Mouse (Mus musculus) midbrain, embryonic 11.5 days (tissue): ENCODE measurements at regions not wholly inside any gene's neighbourhood (a gene's known extent, or its start where the extent isn't known, plus 50 kb on each side); places are given as distances from the start of the nearest gene placed in this dataset.

Experiments used
- ATAC-seq: fragments of 200-750 bp; cut with Nextera tagmentation; 2 replicates; pipeline ENCODE4 v1.8.0; 2017; ENCODE audit warnings: moderate TSS enrichment, moderate library complexity; ENCODE audit not compliant: low FRiP score
- DNase-seq: peaks from one replicate; pipeline ENCODE4 v3.0.0; 2015; ENCODE audit warnings: low spot score; ENCODE audit errors: missing footprints
- H3K27ac ChIP-seq: fragments of 300-500 bp; sonication (generic); 2 replicates; pipeline ENCODE4 v1.5.1; 2014; ENCODE audit warnings: low read depth, low read length
- H3K27me3 ChIP-seq: fragments of 300-500 bp; sonication (generic); 2 replicates; pipeline ENCODE4 v1.6.1; 2014; ENCODE audit warnings: mild to moderate bottlenecking, low read length, moderate library complexity, mixed read lengths; ENCODE audit not compliant: control insufficient read depth, insufficient read depth
- H3K36me3 ChIP-seq: fragments of 300-500 bp; sonication (generic); 2 replicates; pipeline ENCODE4 v1.6.1; 2014; ENCODE audit warnings: mild to moderate bottlenecking, low read length, moderate library complexity, mixed read lengths; ENCODE audit not compliant: control insufficient read depth, insufficient read depth
- H3K4me1 ChIP-seq: fragments of 300-500 bp; sonication (generic); 2 replicates; pipeline ENCODE4 v1.6.1; 2014; ENCODE audit warnings: low read length; ENCODE audit not compliant: control insufficient read depth, insufficient read depth
- H3K4me2 ChIP-seq: fragments of 300-500 bp; sonication (generic); 2 replicates; pipeline ENCODE4 v1.6.1; 2014; ENCODE audit warnings: mild to moderate bottlenecking, moderate library complexity
- H3K4me3 ChIP-seq: fragments of 300-500 bp; sonication (generic); 2 replicates; pipeline ENCODE4 v1.5.1; 2014; ENCODE audit warnings: low read depth, low read length
- H3K9ac ChIP-seq: fragments of 300-500 bp; sonication (generic); 2 replicates; pipeline ENCODE4 v1.6.1; 2014; ENCODE audit warnings: low read length
- H3K9me3 ChIP-seq: fragments of 300-500 bp; sonication (generic); 2 replicates; pipeline ENCODE4 v1.6.1; 2016; ENCODE audit warnings: low read length; ENCODE audit not compliant: control insufficient read depth
- WGBS: fragments of 180-500 bp; shearing (Covaris S2); extraction: QIAGEN DNeasy Blood & Tissue Kit; methylation state at CpG from one replicate; pipeline ENCODE4 v1.1.7; 2014; 5-methylcytosine and 5-hydroxymethylcytosine counted together

DNA sequence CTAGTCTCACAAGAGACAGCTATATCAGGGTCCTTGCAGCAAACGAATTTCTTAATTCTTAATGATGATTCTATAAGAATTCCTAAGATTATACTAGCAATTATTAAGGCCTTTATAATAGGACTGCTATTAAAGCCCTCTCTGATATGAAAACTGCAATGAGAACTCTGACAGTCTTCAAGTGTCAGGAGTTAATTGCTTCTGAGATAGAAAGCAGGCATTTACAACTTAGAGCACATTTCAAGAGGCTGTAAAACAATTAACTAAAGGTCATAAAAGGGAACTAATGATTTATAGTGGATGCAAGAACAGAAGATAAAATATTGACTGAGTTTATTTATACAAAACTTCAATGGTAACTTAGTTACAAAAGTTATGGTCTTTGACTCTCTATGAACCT lies 84.9 kb upstream of the Phlpp1 start:
- Histone ChIP-seq H3K36me3 (no peaks in the 10 kb centered on the region), H3K27me3 (no peaks in the 10 kb centered on the region), H3K27ac (no peak overlapping the region), H3K4me3 (no peak overlapping the region), H3K9me3 (no peaks in the 10 kb centered on the region), H3K4me2 (no peak overlapping the region), H3K9ac (no peak overlapping the region), H3K4me1 (no peaks in the 10 kb centered on the region)
- ATAC-seq (no peak), DNase-seq (no peak)
- WGBS: 55% methylated on average over 1 of the region's 1 CpGs

GRCm38 (mm10) chr1:106092909-106093557 lies 78.5 kb upstream of the Phlpp1 start:
- H3K27ac ChIP-seq: no peak overlapping the region
- H3K9me3 ChIP-seq: no peaks in the 10 kb centered on the region
- DNase-seq (no peak), ATAC-seq (no peak)
- no peak overlapping the region for H3K4me2 ChIP-seq
- H3K36me3 ChIP-seq: no peaks in the 10 kb centered on the region
- WGBS: 87% methylated on average over 3 of the region's 3 CpGs
- H3K4me1 ChIP-seq: peaks cover 5% of the 10 kb centered on the region
- H3K4me3 ChIP-seq: no peak overlapping the region
- no peaks in the 10 kb centered on the region for H3K27me3 ChIP-seq
- no peak overlapping the region for H3K9ac ChIP-seq

GRCm38 (mm10) chr1:106093813-106094212 lies 77.7 kb upstream of the Phlpp1 start:
- no peak overlapping the region for H3K9ac ChIP-seq
- ATAC-seq: no peak
- no peak for DNase-seq
- no peaks in the 10 kb centered on the region for H3K9me3 ChIP-seq
- H3K27ac ChIP-seq: no peak overlapping the region
- H3K4me2 ChIP-seq: no peak overlapping the region
- H3K4me1 ChIP-seq: peaks cover 5% of the 10 kb centered on the region
- no peaks in the 10 kb centered on the region for H3K27me3 ChIP-seq
- 86% methylated on average over 4 of the region's 4 CpGs for WGBS
- no peak overlapping the region for H3K4me3 ChIP-seq
- H3K36me3 ChIP-seq: no peaks in the 10 kb centered on the region

- H3K4me2 ChIP-seq: no peak overlapping the region
- no peak overlapping the region for H3K27ac ChIP-seq
- no peak for DNase-seq
Observed at GRCm38 (mm10) chr1:106096324-106096723, 75.2 kb upstream of the Phlpp1 start.

DNA sequence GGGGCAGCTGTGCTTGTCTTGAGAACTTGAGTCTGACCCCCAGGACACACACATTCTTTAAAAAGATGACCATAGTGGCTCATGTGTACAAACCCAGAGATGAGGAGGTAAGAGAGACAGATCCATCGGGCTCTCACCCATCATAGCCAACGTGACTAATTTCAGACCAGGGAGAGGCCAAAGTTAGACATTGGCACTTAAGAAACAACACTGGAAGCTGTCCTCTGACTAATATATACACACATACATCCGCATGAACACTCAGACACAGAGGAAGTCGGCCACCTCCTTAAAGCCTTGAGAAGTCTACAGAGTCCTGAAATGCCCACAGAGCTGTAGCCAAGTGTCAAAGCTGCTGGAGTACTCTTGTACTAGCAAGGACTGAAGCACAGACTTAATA lies 74.4 kb upstream of the Phlpp1 start:
- no peaks in the 10 kb centered on the region for H3K9me3 ChIP-seq
- ATAC-seq: no peak
- 88% methylated on average over 4 of the region's 4 CpGs for WGBS
- no peaks in the 10 kb centered on the region for H3K36me3 ChIP-seq
- H3K4me3 ChIP-seq: no peak overlapping the region
- no peaks in the 10 kb centered on the region for H3K27me3 ChIP-seq
- H3K4me2 ChIP-seq: no peak overlapping the region
- H3K27ac ChIP-seq: no peak overlapping the region
- DNase-seq: no peak
- peaks cover 5% of the 10 kb centered on the region for H3K4me1 ChIP-seq
- H3K9ac ChIP-seq: no peak overlapping the region

More at GRCm38 (mm10) chr1:106096324-106096723, 75.2 kb upstream of the Phlpp1 start:
- Histone ChIP-seq H3K4me3 (no peak overlapping the region), H3K4me1 (peaks cover 5% of the 10 kb centered on the region), H3K9me3 (no peaks in the 10 kb centered on the region), H3K27me3 (no peaks in the 10 kb centered on the region), H3K36me3 (no peaks in the 10 kb centered on the region), H3K9ac (no peak overlapping the region)
- 39% methylated on average over 4 of the region's 4 CpGs for WGBS
- peak; percentile 77 for ATAC-seq

DNA sequence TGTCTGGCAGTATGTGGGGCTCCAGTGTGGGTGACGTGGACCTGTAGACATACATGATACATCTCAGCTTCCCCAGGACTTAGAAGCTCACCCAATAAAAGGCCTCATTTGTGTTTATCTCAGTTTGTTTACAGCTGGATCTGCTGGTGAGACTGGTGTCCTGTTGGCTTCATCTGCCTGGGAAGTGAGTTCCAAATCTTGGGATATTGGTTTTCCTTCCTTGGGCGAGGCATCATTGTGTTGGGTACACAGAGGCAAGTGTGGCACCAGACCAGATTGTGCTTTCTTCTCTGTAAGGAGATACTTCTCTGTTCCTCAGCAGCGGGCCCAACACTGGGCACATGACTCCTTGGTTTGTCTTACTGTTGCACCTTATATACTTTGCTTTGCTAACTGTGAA lies 70.9 kb upstream of the Phlpp1 start:
- ATAC-seq (no peak), DNase-seq (no peak)
- no peaks in the 10 kb centered on the region for H3K36me3 ChIP-seq
- no peak overlapping the region for H3K27ac ChIP-seq
- no peak overlapping the region for H3K4me2 ChIP-seq
- H3K27me3 ChIP-seq: no peaks in the 10 kb centered on the region
- H3K4me3 ChIP-seq: no peak overlapping the region
- no peaks in the 10 kb centered on the region for H3K9me3 ChIP-seq
- 86% methylated on average over 3 of the region's 3 CpGs for WGBS
- peaks cover 5% of the 10 kb centered on the region for H3K4me1 ChIP-seq
- no peak overlapping the region for H3K9ac ChIP-seq

GRCm38 (mm10) chr1:106102537-106102936 lies 69.0 kb upstream of the Phlpp1 start:
- Histone ChIP-seq H3K36me3 (no peaks in the 10 kb centered on the region), H3K4me1 (no peaks in the 10 kb centered on the region), H3K4me2 (no peak overlapping the region), H3K9me3 (no peaks in the 10 kb centered on the region), H3K4me3 (no peak overlapping the region), H3K27me3 (no peaks in the 10 kb centered on the region), H3K9ac (no peak overlapping the region), H3K27ac (no peak overlapping the region)
- 78% methylated on average over 5 of the region's 5 CpGs for WGBS
- no peak for ATAC-seq
- no peak for DNase-seq

DNA sequence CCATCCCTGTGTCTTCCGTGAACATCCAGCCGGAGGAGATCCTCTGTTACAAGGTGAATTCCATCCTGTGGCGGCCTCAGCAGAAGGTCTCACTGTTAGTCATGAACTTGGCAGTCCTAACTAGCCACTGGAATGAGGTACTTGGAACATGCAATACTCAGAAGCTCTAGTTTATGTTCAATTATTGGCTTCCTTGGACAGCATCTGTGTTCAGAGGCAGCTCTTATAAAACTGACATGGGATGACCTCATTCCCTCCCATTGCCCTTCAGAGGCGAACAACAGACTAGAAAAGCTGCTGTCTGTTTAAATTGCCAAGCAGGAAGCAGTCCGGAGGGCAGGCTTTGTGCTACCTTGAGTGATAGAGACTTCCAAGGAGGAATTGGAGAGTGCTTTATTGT lies 62.5 kb upstream of the Phlpp1 start:
- Histone ChIP-seq H3K9me3 (no peaks in the 10 kb centered on the region), H3K36me3 (no peaks in the 10 kb centered on the region), H3K9ac (no peak overlapping the region), H3K4me2 (no peak overlapping the region), H3K27ac (no peak overlapping the region), H3K27me3 (no peaks in the 10 kb centered on the region), H3K4me1 (no peaks in the 10 kb centered on the region), H3K4me3 (no peak overlapping the region)
- DNase-seq (no peak), ATAC-seq (no peak)
- 80% methylated on average over 5 of the region's 5 CpGs for WGBS
